Mouse (Mus musculus) midbrain, embryonic 14.5 days (tissue): ENCODE results near the gene Gnas. TPM values are rescaled to one million over a fixed set of nuclear protein-coding genes. Genes with fewer than 3 reads are reported as not detected.

Experiments used
- ATAC-seq: fragments of 200-750 bp; cut with Nextera tagmentation; 2 replicates; pipeline ENCODE4 v1.8.0; 2017; ENCODE audit warnings: moderate number of reproducible peaks, moderate library complexity; ENCODE audit not compliant: low FRiP score, low TSS enrichment
- DNase-seq: peaks from one replicate; pipeline ENCODE4 v3.0.0-alpha.2; 2015
- H3K27ac ChIP-seq: fragments of 300-500 bp; sonication (generic); replicated peaks from 2 replicates; pipeline ENCODE4 v1.5.1; 2014; ENCODE audit warnings: mild to moderate bottlenecking, low read depth, low read length, moderate library complexity
- H3K27me3 ChIP-seq: fragments of 300-500 bp; sonication (generic); 2 replicates; pipeline ENCODE4 v1.6.1; 2014; ENCODE audit warnings: low read length, control low read depth, mixed read lengths; ENCODE audit not compliant: control insufficient read depth, insufficient read depth
- H3K36me3 ChIP-seq: fragments of 300-500 bp; sonication (generic); 2 replicates; pipeline ENCODE4 v1.6.1; 2014; ENCODE audit warnings: low read length, control low read depth; ENCODE audit not compliant: control insufficient read depth, insufficient read depth
- H3K4me1 ChIP-seq: fragments of 300-500 bp; sonication (generic); 2 replicates; pipeline ENCODE4 v1.6.1; 2014; ENCODE audit warnings: mild to moderate bottlenecking, antibody characterized with exemption, low read length, control low read depth; ENCODE audit not compliant: control insufficient read depth, insufficient read depth
- H3K4me2 ChIP-seq: fragments of 300-500 bp; sonication (generic); 2 replicates; pipeline ENCODE4 v1.6.1; 2014; ENCODE audit warnings: mild to moderate bottlenecking, low read length, moderate library complexity
- H3K4me3 ChIP-seq: fragments of 300-500 bp; sonication (generic); replicated peaks from 2 replicates; pipeline ENCODE4 v1.5.1; 2014; ENCODE audit warnings: low read depth, low read length
- H3K9ac ChIP-seq: fragments of 300-500 bp; sonication (generic); replicated peaks from 2 replicates; pipeline ENCODE4 v1.6.1; 2014; ENCODE audit warnings: mild to moderate bottlenecking, low read length, moderate library complexity
- H3K9me3 ChIP-seq: fragments of 300-500 bp; sonication (generic); 2 replicates; pipeline ENCODE4 v1.6.1; 2016; ENCODE audit warnings: low read length, control low read depth, mixed read lengths; ENCODE audit not compliant: control insufficient read depth
- WGBS: fragments of 180-500 bp; shearing (Covaris S2); extraction: QIAGEN DNeasy Blood & Tissue Kit; methylation state at CpG from one replicate; pipeline ENCODE4 v1.1.7; 2014; 5-methylcytosine and 5-hydroxymethylcytosine counted together
- polyA plus RNA-seq: library from polyadenylated mRNA; unstranded; fragments of >200 nt; fragmentation: Nextera tagmentation; extraction: Ambion mirVana; gene quantifications from 2 replicates; pipeline ENCODE4 v1.2.1, GENCODE M21; 2014

Gnas gene
- polyA plus RNA-seq, 1 experiment from 2014 or later = 1,446 TPM

DNA sequence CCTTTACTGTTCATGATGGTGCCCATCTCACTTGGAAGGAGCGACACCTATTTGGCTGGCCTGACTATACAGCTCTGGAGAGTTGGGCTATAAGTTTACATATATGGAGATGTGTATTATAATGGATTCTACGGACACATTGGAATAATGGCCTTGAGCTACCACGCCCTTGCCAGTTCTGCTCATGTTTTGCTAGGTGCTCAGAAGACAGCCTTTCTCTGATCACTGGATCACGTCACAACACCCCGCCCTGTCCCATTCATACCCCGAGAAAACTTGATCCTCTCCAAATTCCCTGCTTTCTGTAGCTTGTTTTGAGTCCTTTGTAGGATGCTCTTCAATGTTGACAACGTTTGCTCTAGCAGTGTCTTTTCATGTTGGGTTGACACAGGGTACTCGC lies 19.9 kb upstream of the Gnas start:
- Histone ChIP-seq H3K9ac (no peak overlapping the region), H3K36me3 (peaks cover 11% of the 10 kb centered on the region), H3K9me3 (no peaks in the 10 kb centered on the region), H3K4me3 (no peak overlapping the region), H3K4me2 (no peak overlapping the region), H3K4me1 (no peaks in the 10 kb centered on the region), H3K27me3 (no peaks in the 10 kb centered on the region), H3K27ac (no peak overlapping the region)
- 81% methylated on average over 8 of the region's 8 CpGs for WGBS
- ATAC-seq (no peak), DNase-seq (no peak)

GRCm38 (mm10) chr2:174270416-174270815 lies 13.7 kb upstream of the Gnas start:
- Histone ChIP-seq H3K27me3 (no peaks in the 10 kb centered on the region), H3K4me1 (no peaks in the 10 kb centered on the region), H3K9me3 (no peaks in the 10 kb centered on the region), H3K36me3 (peaks cover 13% of the 10 kb centered on the region), H3K4me2 (no peak overlapping the region), H3K9ac (no peak overlapping the region), H3K4me3 (no peak overlapping the region), H3K27ac (no peak overlapping the region)
- ATAC-seq (no peak), DNase-seq (no peak)
- WGBS = 88% methylated on average over 7 of the region's 7 CpGs

- Histone ChIP-seq H3K4me1 (no peaks in the 10 kb centered on the region), H3K9ac (no peak overlapping the region), H3K4me2 (no peak overlapping the region), H3K36me3 (peaks cover 13% of the 10 kb centered on the region), H3K4me3 (no peak overlapping the region), H3K9me3 (no peaks in the 10 kb centered on the region), H3K27me3 (no peaks in the 10 kb centered on the region), H3K27ac (no peak overlapping the region)
- 83% methylated on average over 6 of the region's 6 CpGs for WGBS
- no peak for ATAC-seq
- no peak for DNase-seq
Observed at GRCm38 (mm10) chr2:174271459-174271858, 12.7 kb upstream of the Gnas start.

DNA sequence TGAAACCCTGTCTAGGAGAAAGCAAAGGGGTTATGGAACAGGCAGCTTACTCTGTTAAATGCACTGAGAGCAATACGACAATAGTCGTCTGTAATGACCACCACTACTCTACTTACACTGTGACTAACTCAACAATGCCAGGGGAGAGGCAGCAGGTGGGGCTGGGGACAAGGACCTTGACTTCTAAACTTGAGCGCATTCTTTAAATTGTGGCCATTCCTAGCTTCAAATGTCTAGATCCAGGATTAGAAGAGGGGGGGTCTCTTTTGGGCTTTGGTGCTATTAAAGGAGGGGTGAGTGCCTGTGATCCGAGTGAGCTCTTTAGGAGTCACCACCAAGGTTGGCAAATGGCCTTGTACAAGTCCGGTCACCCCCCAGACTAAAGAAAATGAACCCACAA lies 11.0 kb upstream of the Gnas start:
- DNase-seq = no peak
- H3K9me3 ChIP-seq = no peaks in the 10 kb centered on the region
- no peak for ATAC-seq
- 0 out of 2 replicates have a peak, but pooled peaks cover 9% of the 10 kb centered on the region for H3K36me3 ChIP-seq
- no peak overlapping the region for H3K4me2 ChIP-seq
- H3K9ac ChIP-seq = no peak overlapping the region
- no peak overlapping the region for H3K27ac ChIP-seq
- no peak overlapping the region for H3K4me3 ChIP-seq
- H3K27me3 ChIP-seq = no peaks in the 10 kb centered on the region
- 92% methylated on average over 5 of the region's 5 CpGs for WGBS
- no peaks in the 10 kb centered on the region for H3K4me1 ChIP-seq

DNA sequence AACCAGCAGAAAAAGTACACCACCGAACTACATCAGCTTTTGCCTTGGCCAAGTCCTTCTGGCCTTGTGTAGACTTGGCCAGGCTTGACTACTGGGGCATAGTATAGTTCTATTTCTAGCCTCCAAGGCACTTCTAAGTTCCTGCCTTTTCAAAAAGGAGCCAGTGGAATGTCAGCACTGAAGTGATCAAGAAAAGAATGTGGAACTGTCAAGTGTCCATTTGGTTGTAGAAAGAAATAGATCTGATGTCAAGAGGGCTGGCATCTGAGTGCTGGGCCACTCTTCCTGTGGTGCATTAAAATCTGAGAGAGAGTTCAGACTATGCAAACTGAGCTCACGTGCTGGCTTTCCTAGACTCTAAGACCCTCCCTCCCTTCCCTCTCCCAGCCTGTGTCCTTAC lies 10.2 kb upstream of the Gnas start:
- 89% methylated on average over 2 of the region's 2 CpGs for WGBS

GRCm38 (mm10) chr2:174279771-174280170 lies 4.3 kb upstream of the Gnas start:
- Histone ChIP-seq H3K27me3 (peaks cover 6% of the 10 kb centered on the region; the same call in 1 of the 2 replicates), H3K4me1 (no peaks in the 10 kb centered on the region), H3K27ac (no peak overlapping the region), H3K9ac (no peak overlapping the region), H3K36me3 (peaks cover 44% of the 10 kb centered on the region), H3K4me3 (no peak overlapping the region), H3K9me3 (peaks cover 4% of the 10 kb centered on the region; the same call in 1 of the 2 replicates), H3K4me2 (no peak overlapping the region)
- ATAC-seq (no peak), DNase-seq (no peak)
- WGBS = 82% methylated on average over 8 of the region's 8 CpGs

More for the DNA sequence above, 10.2 kb upstream of the Gnas start:
- Histone ChIP-seq H3K36me3 (0 out of 2 replicates have a peak, but pooled peaks cover 9% of the 10 kb centered on the region), H3K9me3 (no peaks in the 10 kb centered on the region), H3K9ac (no peak overlapping the region), H3K27ac (no peak overlapping the region), H3K4me1 (no peaks in the 10 kb centered on the region), H3K27me3 (no peaks in the 10 kb centered on the region), H3K4me2 (no peak overlapping the region), H3K4me3 (no peak overlapping the region)
- ATAC-seq = no peak
- no peak for DNase-seq

DNA sequence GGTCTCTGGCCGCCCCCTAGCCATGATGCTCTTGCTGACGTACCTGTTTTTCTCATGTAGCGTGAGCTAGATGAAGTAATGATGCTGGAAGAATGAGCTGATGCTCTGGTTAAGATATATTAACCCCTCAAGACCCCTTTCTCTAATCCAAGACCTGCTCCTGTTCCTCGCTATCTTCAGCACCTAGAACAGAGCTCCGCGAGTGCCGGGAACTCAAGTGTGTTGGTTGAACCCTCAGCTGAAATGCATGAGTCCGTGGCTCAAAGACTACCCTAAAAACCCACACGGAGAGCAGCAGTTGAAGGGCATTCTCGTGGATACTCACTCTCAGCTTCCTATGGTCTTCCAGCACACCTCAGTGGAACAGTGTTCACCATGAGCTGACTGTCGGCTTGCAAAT lies 779 bp upstream of the Gnas start:
- H3K27ac ChIP-seq = no peak overlapping the region
- no peaks in the 10 kb centered on the region for H3K4me1 ChIP-seq
- DNase-seq = no peak
- H3K4me3 ChIP-seq = no peak overlapping the region; the same call in 1 of the 2 replicates
- H3K27me3 ChIP-seq = peaks cover 37% of the 10 kb centered on the region
- ATAC-seq = no peak
- peaks cover 24% of the 10 kb centered on the region for H3K9me3 ChIP-seq
- peak overlapping the region; percentile 45 for H3K4me2 ChIP-seq
- H3K36me3 ChIP-seq = peaks cover 61% of the 10 kb centered on the region
- 51% methylated on average over 11 of the region's 11 CpGs for WGBS
- no peak overlapping the region for H3K9ac ChIP-seq

DNA sequence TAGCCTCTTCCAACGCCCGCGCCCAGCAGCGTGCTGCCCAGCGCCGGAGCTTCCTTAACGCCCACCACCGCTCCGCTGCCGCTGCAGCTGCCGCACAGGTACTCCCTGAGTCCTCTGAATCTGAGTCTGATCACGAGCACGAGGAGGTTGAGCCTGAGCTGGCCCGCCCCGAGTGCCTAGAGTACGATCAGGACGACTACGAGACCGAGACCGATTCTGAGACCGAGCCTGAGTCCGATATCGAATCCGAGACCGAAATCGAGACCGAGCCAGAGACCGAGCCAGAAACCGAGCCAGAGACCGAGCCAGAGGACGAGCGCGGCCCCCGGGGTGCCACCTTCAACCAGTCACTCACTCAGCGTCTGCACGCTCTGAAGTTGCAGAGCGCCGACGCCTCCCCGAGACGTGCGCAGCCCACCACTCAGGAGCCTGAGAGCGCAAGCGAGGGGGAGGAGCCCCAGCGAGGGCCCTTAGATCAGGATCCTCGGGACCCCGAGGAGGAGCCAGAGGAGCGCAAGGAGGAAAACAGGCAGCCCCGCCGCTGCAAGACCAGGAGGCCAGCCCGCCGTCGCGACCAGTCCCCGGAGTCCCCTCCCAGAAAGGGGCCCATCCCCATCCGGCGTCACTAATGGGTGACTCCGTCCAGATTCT lies 812 bp downstream of the Gnas start:
- DNase-seq (no peak), ATAC-seq (no peak)
- H3K9ac ChIP-seq = no peak overlapping the region
- H3K36me3 ChIP-seq = peaks cover 56% of the 10 kb centered on the region
- peaks cover 24% of the 10 kb centered on the region for H3K9me3 ChIP-seq
- peak overlapping the region; percentile 45 for H3K4me2 ChIP-seq
- H3K4me3 ChIP-seq = peak overlapping the region; percentile 22
- no peaks in the 10 kb centered on the region for H3K4me1 ChIP-seq
- WGBS = 52% methylated on average over 58 of the region's 58 CpGs
- no peak overlapping the region for H3K27ac ChIP-seq
- peaks cover 37% of the 10 kb centered on the region for H3K27me3 ChIP-seq

DNA sequence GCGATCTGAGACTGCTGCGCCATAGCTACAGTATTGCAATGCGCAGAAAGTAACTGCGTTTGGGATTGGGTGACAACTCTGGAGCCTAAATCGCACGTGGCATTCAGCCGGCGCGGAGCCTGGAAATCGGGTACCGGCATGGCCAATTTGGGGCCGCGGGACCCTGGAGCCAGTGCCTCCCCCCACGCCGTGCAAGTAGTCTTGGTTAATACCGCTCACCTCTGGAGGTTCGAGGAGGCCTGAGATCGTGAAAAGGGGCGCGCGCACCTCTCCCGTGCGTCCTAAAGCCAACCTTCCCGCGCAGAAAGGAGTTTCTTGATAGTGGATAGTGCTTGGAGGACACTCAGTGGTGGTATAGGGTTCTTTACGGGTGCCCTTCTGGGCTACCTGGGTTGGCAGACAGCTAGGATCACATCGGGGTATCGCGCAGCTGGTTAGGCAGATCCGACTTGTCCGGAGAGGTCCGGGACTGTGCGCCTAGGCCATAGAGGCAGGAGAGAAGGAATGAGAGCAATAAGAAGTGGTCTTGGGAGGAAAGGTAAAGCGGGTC lies 1.9 kb downstream of the Gnas start:
- Histone ChIP-seq H3K27me3 (peaks cover 37% of the 10 kb centered on the region), H3K9ac (no peak overlapping the region), H3K36me3 (peaks cover 52% of the 10 kb centered on the region), H3K9me3 (peaks cover 24% of the 10 kb centered on the region), H3K4me3 (peak overlapping the region; percentile 22; the same call in 1 of the 2 replicates), H3K4me1 (peaks cover 9% of the 10 kb centered on the region), H3K4me2 (no peak overlapping the region), H3K27ac (no peak overlapping the region)
- WGBS = 47% methylated on average over 34 of the region's 34 CpGs
- DNase-seq (no peak), ATAC-seq (no peak)
